ENCODE assay signal across 8 mouse cellular contexts in the genomic region with DNA sequence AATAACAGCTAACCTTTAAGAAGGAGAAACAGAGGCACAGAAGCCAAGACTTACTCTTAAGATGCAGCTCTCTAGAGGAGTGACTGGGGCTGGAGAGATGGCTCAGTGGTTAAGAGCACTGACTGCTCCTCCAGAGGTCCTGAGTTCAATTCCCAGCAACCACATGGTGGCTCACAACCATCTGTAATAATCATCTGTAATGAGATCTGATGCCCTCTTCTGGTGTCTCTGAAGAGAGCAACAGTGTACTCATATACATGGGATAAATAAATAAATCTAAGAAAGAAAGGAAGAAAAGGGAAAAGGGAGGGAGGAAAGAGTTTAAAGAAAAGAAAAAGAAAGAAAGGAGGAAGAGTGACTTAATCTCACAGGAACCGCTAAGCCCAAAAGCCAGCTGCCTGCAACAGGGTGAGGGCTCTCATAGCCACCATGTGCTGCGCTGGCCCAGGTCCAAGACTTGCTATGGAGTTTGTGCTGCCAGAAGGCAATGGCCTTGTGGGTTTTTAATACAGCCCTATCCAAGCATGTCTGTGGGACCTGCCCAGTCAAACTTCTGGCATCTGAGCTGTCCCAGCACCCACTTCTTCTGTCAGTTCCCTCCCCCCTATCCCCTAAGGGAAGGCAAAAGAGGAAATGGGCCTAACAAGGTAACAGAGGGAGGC.
DNase-seq lines count a peak whose midpoint lies in the region; ATAC-seq lines count a peak whose summit lies in the region.

No protein-coding gene starts in this region.

- 61% methylated on average over 2 of the region's 2 CpGs for WGBS in embryonic facial prominence, embryonic 14.5 days

- no peaks in the 10 kb centered on the region for H3K9me3 ChIP-seq in embryonic facial prominence, embryonic 14.5 days (ENCODE audit: control insufficient read depth, low read length)

- no peaks in the 10 kb centered on the region for H3K36me3 ChIP-seq in embryonic facial prominence, embryonic 14.5 days (ENCODE audit: control insufficient read depth, insufficient read depth, low read length)

- no peak overlapping the region for H3K9ac ChIP-seq in embryonic facial prominence, embryonic 14.5 days (ENCODE audit: low read depth, low read length)

- H3K4me2 ChIP-seq in embryonic facial prominence, embryonic 14.5 days (ENCODE audit: low read depth, low read length) = no peak overlapping the region

- no peaks in the 10 kb centered on the region for H3K27me3 ChIP-seq in embryonic facial prominence, embryonic 14.5 days (replicated peaks; ENCODE audit: control insufficient read depth, insufficient read depth, low read length)

- ATAC-seq in embryonic facial prominence, embryonic 14.5 days (ENCODE audit: low read depth) = peak; percentile 68; the same call in 1 of the 2 replicates
- no peak for ATAC-seq in CD4-positive, CD25-positive, alpha-beta regulatory T cell, adult 4 months

- no peak overlapping the region for H3K4me3 ChIP-seq in embryonic facial prominence, embryonic 14.5 days (ENCODE audit: low read depth, low read length)

- DNase-seq in adrenal gland, adult (ENCODE audit: inconsistent age in 2 of 2, low spot score in 1 of 2) = peak; percentile 26 to 58
- no peak for DNase-seq in adrenal gland, adult 18-20 months (ENCODE audit: low spot score in 2 of 2)
- peak; percentile 26 for DNase-seq in kidney, postnatal 14 days
- no peak for DNase-seq in kidney, adult 18-20 months
- peak; percentile 40 for DNase-seq in adipocyte (ENCODE audit: low spot score)
- peak; percentile 90 for DNase-seq in embryonic facial prominence, embryonic 14.5 days (ENCODE audit: low spot score)
- no peak for DNase-seq in right cerebral cortex, postnatal 10 days (ENCODE audit: low spot score in 2 of 2)

- H3K27ac ChIP-seq in embryonic facial prominence, embryonic 14.5 days (replicated peaks; ENCODE audit: low read depth, low read length) = peak overlapping the region; percentile 48; the same call in 1 of the 2 replicates

- H3K4me1 ChIP-seq in embryonic facial prominence, embryonic 14.5 days (ENCODE audit: control insufficient read depth, insufficient read depth, low read length) = peaks cover 5% of the 10 kb centered on the region; the same call in 1 of the 2 replicates

Comparison
In these comparisons a context has a peak if more than half of its experiments do, and no peak if none do; other contexts are left out.
1. DNase-seq: peak in adrenal gland, adult (2 of 2), kidney, postnatal 14 days (single experiment), adipocyte (single experiment) and embryonic facial prominence, embryonic 14.5 days (single experiment); none in adrenal gland, adult 18-20 months (0 of 2), kidney, adult 18-20 months (single experiment) and right cerebral cortex, postnatal 10 days (0 of 2).